Mouse (Mus musculus): ENCODE results near the gene Calcoco2.

- no peak for TF ChIP-seq CTCF (IDR thresholded peaks at IDR 0.05; ENCODE audit: low read depth)
- no peak for TF ChIP-seq EP300 (IDR thresholded peaks at IDR 0.05; ENCODE audit: low read depth)
Measured at GRCm38 (mm10) chr11:96076221-96077105, 35.3 kb downstream of the Calcoco2 start.

Data from liver, postnatal 0 days (tissue).